Mouse (Mus musculus): Measurements from ENCODE around the gene Asmt. TPM values are rescaled to one million over a fixed set of nuclear protein-coding genes. Genes with fewer than 3 reads are reported as not detected.

Gene Asmt
- polyA plus RNA-seq (2016; fragmentation: Nextera tagmentation; extraction: Ambion mirVana), result not detected in 2 replicates

GRCm38 (mm10) chrX:170672594-170673092 lies at the start of gene Asmt:
Asmt (plus strand) TSS chrX:170672644.
- peak; percentile 68 for ATAC-seq (ENCODE audit: low FRiP score)
- H3K27ac ChIP-seq, result no peak within 1 kb of the TSS
- WGBS, result 90% methylated on average over 14 of the region's 16 CpGs
- H3K4me2 ChIP-seq (replicated peaks), result no peak within 1 kb of the TSS
- H3K27me3 ChIP-seq, result no peaks in the 10 kb centered on the region
- no peak within 1 kb of the TSS for H3K4me3 ChIP-seq
- H3K4me1 ChIP-seq, result no peaks in the 10 kb centered on the region
- peaks cover 37% of the 10 kb centered on the region for H3K36me3 ChIP-seq
- H3K9ac ChIP-seq, result no peak within 1 kb of the TSS
- H3K9me3 ChIP-seq (replicated peaks), result peaks cover 52% of the 10 kb centered on the region

GRCm38 (mm10) chrX:170673233-170673951 lies 948 bp downstream of the Asmt start:
- H3K27ac ChIP-seq, result no peak overlapping the region
- ATAC-seq (ENCODE audit: low FRiP score), result peak; percentile 89
- no peaks in the 10 kb centered on the region for H3K4me1 ChIP-seq
- peaks cover 37% of the 10 kb centered on the region for H3K36me3 ChIP-seq
- no peak overlapping the region for H3K4me3 ChIP-seq
- 67% methylated on average over 41 of the region's 42 CpGs for WGBS
- no peaks in the 10 kb centered on the region for H3K27me3 ChIP-seq
- H3K9ac ChIP-seq, result no peak overlapping the region
- peaks cover 53% of the 10 kb centered on the region for H3K9me3 ChIP-seq (replicated peaks)
- H3K4me2 ChIP-seq (replicated peaks), result no peak overlapping the region

GRCm38 (mm10) chrX:170674229-170674771 lies 1.9 kb downstream of the Asmt start:
- H3K4me3 ChIP-seq, result peak overlapping the region; percentile 16; the same call in 1 of the 2 replicates
- H3K9ac ChIP-seq, result no peak overlapping the region
- H3K9me3 ChIP-seq (replicated peaks), result peaks cover 53% of the 10 kb centered on the region
- no peak overlapping the region for H3K27ac ChIP-seq
- 83% methylated on average over 26 of the region's 27 CpGs for WGBS
- peaks cover 37% of the 10 kb centered on the region for H3K36me3 ChIP-seq
- H3K4me2 ChIP-seq (replicated peaks), result no peak overlapping the region
- ATAC-seq (ENCODE audit: low FRiP score), result 0 out of 2 replicates have a peak, but pooled peaks have one; percentile 61
- no peaks in the 10 kb centered on the region for H3K4me1 ChIP-seq
- H3K27me3 ChIP-seq, result no peaks in the 10 kb centered on the region

GRCm38 (mm10) chrX:170674885-170675876 lies 2.7 kb downstream of the Asmt start:
- Histone ChIP-seq H3K4me1 (no peaks in the 10 kb centered on the region), H3K4me3 (peak overlapping the region; percentile 16; the same call in 1 of the 2 replicates), H3K9ac (no peak overlapping the region), H3K4me2 (replicated peaks) (no peak overlapping the region), H3K27ac (no peak overlapping the region), H3K27me3 (no peaks in the 10 kb centered on the region), H3K36me3 (peaks cover 37% of the 10 kb centered on the region), H3K9me3 (replicated peaks) (peaks cover 53% of the 10 kb centered on the region)
- 94% methylated on average over 37 of the region's 39 CpGs for WGBS
- peak; percentile 39 for ATAC-seq (ENCODE audit: low FRiP score)

- Histone ChIP-seq H3K36me3 (peaks cover 37% of the 10 kb centered on the region), H3K9ac (no peak overlapping the region), H3K27me3 (no peaks in the 10 kb centered on the region), H3K27ac (no peak overlapping the region), H3K4me2 (replicated peaks) (no peak overlapping the region), H3K4me1 (no peaks in the 10 kb centered on the region), H3K4me3 (no peak overlapping the region), H3K9me3 (replicated peaks) (peaks cover 53% of the 10 kb centered on the region)
- 95% methylated on average over 38 of the region's 39 CpGs for WGBS
- peak; percentile 39; the same call in 1 of the 2 replicates for ATAC-seq (ENCODE audit: low FRiP score)
Measured at GRCm38 (mm10) chrX:170675923-170676605, 3.6 kb downstream of the Asmt start.

- peaks cover 37% of the 10 kb centered on the region for H3K36me3 ChIP-seq
- H3K4me1 ChIP-seq, result no peaks in the 10 kb centered on the region
- H3K9ac ChIP-seq, result no peak overlapping the region
- no peak overlapping the region for H3K27ac ChIP-seq
- peaks cover 53% of the 10 kb centered on the region for H3K9me3 ChIP-seq (replicated peaks)
- WGBS, result 90% methylated on average over 55 of the region's 67 CpGs
- no peak overlapping the region for H3K4me2 ChIP-seq (replicated peaks)
- no peak overlapping the region for H3K4me3 ChIP-seq
- 0 out of 2 replicates have a peak, but pooled peaks have one; percentile 10 for ATAC-seq (ENCODE audit: low FRiP score)
- H3K27me3 ChIP-seq, result no peaks in the 10 kb centered on the region
Measured at GRCm38 (mm10) chrX:170676606-170677239, 4.3 kb downstream of the Asmt start.

GRCm38 (mm10) chrX:170677266-170677665 lies 4.8 kb downstream of the Asmt start:
- no peak for ATAC-seq (ENCODE audit: low FRiP score)
- no peak overlapping the region for H3K4me2 ChIP-seq (replicated peaks)
- no peak overlapping the region for H3K27ac ChIP-seq
- H3K4me1 ChIP-seq, result no peaks in the 10 kb centered on the region
- H3K36me3 ChIP-seq, result peaks cover 37% of the 10 kb centered on the region
- 95% methylated on average over 16 of the region's 17 CpGs for WGBS
- H3K9me3 ChIP-seq (replicated peaks), result peaks cover 53% of the 10 kb centered on the region
- H3K9ac ChIP-seq, result no peak overlapping the region
- H3K4me3 ChIP-seq, result no peak overlapping the region
- no peaks in the 10 kb centered on the region for H3K27me3 ChIP-seq

GRCm38 (mm10) chrX:170677680-170678079 lies 5.2 kb downstream of the Asmt start:
- no peaks in the 10 kb centered on the region for H3K27me3 ChIP-seq
- peaks cover 34% of the 10 kb centered on the region for H3K36me3 ChIP-seq
- peaks cover 50% of the 10 kb centered on the region for H3K9me3 ChIP-seq (replicated peaks)
- ATAC-seq (ENCODE audit: low FRiP score), result no peak
- no peaks in the 10 kb centered on the region for H3K4me1 ChIP-seq
- no peak overlapping the region for H3K9ac ChIP-seq
- 97% methylated on average over 50 of the region's 53 CpGs for WGBS
- no peak overlapping the region for H3K4me2 ChIP-seq (replicated peaks)
- H3K4me3 ChIP-seq, result no peak overlapping the region
- H3K27ac ChIP-seq, result no peak overlapping the region

All from hindbrain, embryonic 12.5 days (tissue).